Mouse (Mus musculus): ENCODE measurements at regions not wholly inside any gene's neighbourhood (a gene's known extent, or its start where the extent isn't known, plus 50 kb on each side); places are given as distances from the start of the nearest gene placed in this dataset.

GRCm38 (mm10) chr17:9762436-9762835, 92.9 kb upstream of the Pabpc6 start:
- no peak for DNase-seq

- DNase-seq: no peak
These were observed 91.2 kb upstream of the Pabpc6 start for GRCm38 (mm10) chr17:9760706-9761059.

- no peak for DNase-seq
These were observed 90.6 kb upstream of the Pabpc6 start for GRCm38 (mm10) chr17:9760026-9760705.

- peak; percentile 17 to 62 for DNase-seq
These were observed 89.9 kb upstream of the Pabpc6 start for GRCm38 (mm10) chr17:9759421-9759852.

- no peak for DNase-seq
These were observed 88.3 kb upstream of the Pabpc6 start for GRCm38 (mm10) chr17:9757725-9758251.

- DNase-seq: no peak
These were observed 87.2 kb upstream of the Pabpc6 start for GRCm38 (mm10) chr17:9756675-9757074.

GRCm38 (mm10) chr17:9756196-9756595, 86.7 kb upstream of the Pabpc6 start:
- DNase-seq: peak; percentile 65 to 82

GRCm38 (mm10) chr17:9755576-9755975, 86.1 kb upstream of the Pabpc6 start:
- no peak for DNase-seq

- DNase-seq: no peak
These were observed 85.4 kb upstream of the Pabpc6 start for GRCm38 (mm10) chr17:9754884-9755405.

- DNase-seq: no peak
These were observed 83.3 kb upstream of the Pabpc6 start for GRCm38 (mm10) chr17:9752848-9753247.

- no peak for DNase-seq
These were observed 82.0 kb upstream of the Pabpc6 start for GRCm38 (mm10) chr17:9751348-9752170.

GRCm38 (mm10) chr17:9750046-9750445, 80.5 kb upstream of the Pabpc6 start:
- no peak for DNase-seq

GRCm38 (mm10) chr17:9749301-9749700, 79.8 kb upstream of the Pabpc6 start:
- DNase-seq: no peak

GRCm38 (mm10) chr17:9747893-9748292, 78.4 kb upstream of the Pabpc6 start:
- DNase-seq: no peak

GRCm38 (mm10) chr17:9743342-9743741, 73.8 kb upstream of the Pabpc6 start:
- no peak for DNase-seq

- DNase-seq: no peak
These were observed 71.8 kb upstream of the Pabpc6 start for GRCm38 (mm10) chr17:9741321-9741720.

- no peak for DNase-seq
These were observed 59.5 kb upstream of the Pabpc6 start for GRCm38 (mm10) chr17:9729020-9729419.

GRCm38 (mm10) chr17:9725704-9726469, 56.4 kb upstream of the Pabpc6 start:
- DNase-seq: peak; percentile 7 to 15

GRCm38 (mm10) chr17:9723484-9723883, 54.0 kb upstream of the Pabpc6 start:
- DNase-seq: no peak

- DNase-seq: no peak
These were observed 53.2 kb upstream of the Pabpc6 start for GRCm38 (mm10) chr17:9722709-9723108.

All from cerebellum, postnatal 25 days (tissue).